Mouse (Mus musculus): ENCODE results near the gene Sae1.

DNA sequence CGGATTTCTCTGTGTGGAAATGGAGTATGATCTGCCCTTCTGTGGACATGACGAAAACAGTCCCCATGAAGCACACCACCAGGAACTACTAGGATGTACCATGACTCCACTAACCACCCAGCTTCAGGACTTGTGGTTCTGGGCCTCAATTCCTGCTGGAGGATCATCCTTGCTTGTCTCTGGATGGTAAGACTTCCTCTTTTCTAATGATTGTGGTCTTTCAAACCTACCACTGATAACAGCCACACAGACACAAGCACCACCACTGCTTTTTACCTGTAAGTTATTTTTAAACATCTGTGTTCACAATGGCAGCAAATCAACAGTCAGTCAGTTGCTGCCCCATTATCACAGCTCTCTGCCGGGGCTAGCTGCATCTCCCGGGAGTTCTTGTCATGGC, 42.3 kb downstream of the Sae1 start:
- no peak for TF ChIP-seq CTCF (IDR thresholded peaks at IDR 0.05; ENCODE audit: control insufficient read depth, insufficient read depth, low read length)
- TF ChIP-seq POLR2A (IDR thresholded peaks at IDR 0.05; ENCODE audit: borderline replicate concordance, control insufficient read depth, low read depth, low read length) = no peak

Data from bone marrow, adult 2 months (tissue).